Mouse (Mus musculus): Measurements from ENCODE around the gene Atp4b.

The Atp4b gene

GRCm38 (mm10) chr8:13396725-13397124 lies at the start of gene Atp4b:
Gene Atp4b, minus strand, starts transcription at chr8:13396825.
- no peak for DNase-seq (ENCODE audit: low spot score in 2 of 2)

- DNase-seq (ENCODE audit: low spot score in 2 of 2) = no peak
These were observed 45.5 kb upstream of the Atp4b start for GRCm38 (mm10) chr8:13442152-13442551.

GRCm38 (mm10) chr8:13437531-13437930 lies 40.9 kb upstream of the Atp4b start:
- no peak for DNase-seq (ENCODE audit: low spot score in 2 of 2)

- no peak for DNase-seq (ENCODE audit: low spot score in 2 of 2)
These were observed 39.4 kb upstream of the Atp4b start for GRCm38 (mm10) chr8:13436052-13436451.

GRCm38 (mm10) chr8:13434889-13435288 lies 38.3 kb upstream of the Atp4b start, which contains the start of gene Tmem255b:
Gene Tmem255b, plus strand, starts transcription at chr8:13435189.
- DNase-seq (ENCODE audit: low spot score in 2 of 2) = no peak

- no peak for DNase-seq (ENCODE audit: low spot score in 2 of 2)
These were observed 36.5 kb upstream of the Atp4b start for GRCm38 (mm10) chr8:13433130-13433529.

GRCm38 (mm10) chr8:13430866-13431265 lies 34.2 kb upstream of the Atp4b start:
- DNase-seq (ENCODE audit: low spot score in 2 of 2) = no peak

GRCm38 (mm10) chr8:13430412-13430811 lies 33.8 kb upstream of the Atp4b start:
- DNase-seq (ENCODE audit: low spot score in 2 of 2) = no peak

GRCm38 (mm10) chr8:13428156-13428555 lies 31.5 kb upstream of the Atp4b start:
- no peak for DNase-seq (ENCODE audit: low spot score in 2 of 2)

GRCm38 (mm10) chr8:13427351-13427750 lies 30.7 kb upstream of the Atp4b start:
- no peak for DNase-seq (ENCODE audit: low spot score in 2 of 2)

GRCm38 (mm10) chr8:13420970-13421369 lies 24.3 kb upstream of the Atp4b start:
- no peak for DNase-seq (ENCODE audit: low spot score in 2 of 2)

GRCm38 (mm10) chr8:13419111-13419639 lies 22.6 kb upstream of the Atp4b start:
- DNase-seq (ENCODE audit: low spot score in 2 of 2) = no peak

GRCm38 (mm10) chr8:13415879-13416278 lies 19.3 kb upstream of the Atp4b start:
- DNase-seq (ENCODE audit: low spot score in 2 of 2) = no peak

- DNase-seq (ENCODE audit: low spot score in 2 of 2) = no peak
These were observed 17.3 kb upstream of the Atp4b start for GRCm38 (mm10) chr8:13413823-13414390.

GRCm38 (mm10) chr8:13412891-13413558 lies 16.4 kb upstream of the Atp4b start:
- peak in 1 of 2 experiments; percentile 31 for DNase-seq (ENCODE audit: low spot score in 2 of 2)

- peak; percentile 17 to 51 for DNase-seq (ENCODE audit: low spot score in 2 of 2)
These were observed 15.0 kb upstream of the Atp4b start for GRCm38 (mm10) chr8:13411597-13411996.

- no peak for DNase-seq (ENCODE audit: low spot score in 2 of 2)
These were observed 9.4 kb upstream of the Atp4b start for GRCm38 (mm10) chr8:13406011-13406410.

- no peak for DNase-seq (ENCODE audit: low spot score in 2 of 2)
These were observed 8.1 kb upstream of the Atp4b start, which contains the start of gene Grk1 for GRCm38 (mm10) chr8:13404666-13405131. Gene Grk1, plus strand, starts transcription at chr8:13405081.

GRCm38 (mm10) chr8:13403517-13403916 lies 6.9 kb upstream of the Atp4b start:
- no peak for DNase-seq (ENCODE audit: low spot score in 2 of 2)

GRCm38 (mm10) chr8:13393869-13394268 lies 2.8 kb downstream of the Atp4b start:
- no peak for DNase-seq (ENCODE audit: low spot score in 2 of 2)

GRCm38 (mm10) chr8:13388744-13389143 lies 7.9 kb downstream of the Atp4b start:
- DNase-seq (ENCODE audit: low spot score in 2 of 2) = no peak

GRCm38 (mm10) chr8:13387728-13388127 lies 8.9 kb downstream of the Atp4b start:
- DNase-seq (ENCODE audit: low spot score in 2 of 2) = no peak

- no peak for DNase-seq (ENCODE audit: low spot score in 2 of 2)
These were observed 10.3 kb downstream of the Atp4b start for GRCm38 (mm10) chr8:13386366-13386765.

Data from natural killer cell, adult 2 months (primary cell).